Mouse (Mus musculus) neural tube, embryonic 13.5 days (tissue): ENCODE measurements at regions not wholly inside any gene's neighbourhood (a gene's known extent, or its start where the extent isn't known, plus 50 kb on each side); places are given as distances from the start of the nearest gene placed in this dataset.
A peak's percentile ranks its signal among the peaks of the same experiment; 100 is the strongest.

Source experiments
- ATAC-seq: fragments of 200-750 bp; cut with Nextera tagmentation; 2 replicates; pipeline ENCODE4 v1.8.0; 2017; ENCODE audit warnings: low read depth, mild to moderate bottlenecking, moderate TSS enrichment, moderate library complexity
- H3K27ac ChIP-seq: fragments of 300-500 bp; sonication (generic); replicated peaks from 2 replicates; pipeline ENCODE4 v1.5.1; 2015; ENCODE audit warnings: moderate library complexity, mild to moderate bottlenecking, inconsistent platforms
- H3K27me3 ChIP-seq: fragments of 300-500 bp; sonication (generic); 2 replicates; pipeline ENCODE4 v1.6.1; 2015; ENCODE audit warnings: mild to moderate bottlenecking, inconsistent platforms
- H3K36me3 ChIP-seq: fragments of 300-500 bp; sonication (generic); 2 replicates; pipeline ENCODE4 v1.6.1; 2015; ENCODE audit warnings: mild to moderate bottlenecking, inconsistent platforms
- H3K4me1 ChIP-seq: fragments of 300-500 bp; sonication (generic); replicated peaks from 2 replicates; pipeline ENCODE4 v1.6.1; 2015; ENCODE audit warnings: inconsistent platforms
- H3K4me2 ChIP-seq: fragments of 300-500 bp; sonication (generic); 2 replicates; pipeline ENCODE4 v1.6.1; 2015; ENCODE audit warnings: inconsistent platforms, mild to moderate bottlenecking, moderate library complexity
- H3K4me3 ChIP-seq: fragments of 300-500 bp; sonication (generic); 2 replicates; pipeline ENCODE4 v1.5.1; 2015; ENCODE audit warnings: mild to moderate bottlenecking, inconsistent platforms
- H3K9ac ChIP-seq: fragments of 300-500 bp; sonication (generic); 2 replicates; pipeline ENCODE4 v1.6.1; 2015; ENCODE audit warnings: moderate library complexity, mild to moderate bottlenecking, inconsistent platforms
- H3K9me3 ChIP-seq: fragments of 300-500 bp; sonication (generic); 2 replicates; pipeline ENCODE4 v1.6.1; 2016; ENCODE audit warnings: inconsistent platforms
- WGBS: fragments of 180-500 bp; shearing (Covaris S2); methylation state at CpG from one replicate; pipeline ENCODE4 v1.1.7; 2015; 5-methylcytosine and 5-hydroxymethylcytosine counted together

GRCm38 (mm10) chr13:72814616-72815015, 186.0 kb downstream of the Irx2 start:
- Histone ChIP-seq H3K4me3 (no peak overlapping the region), H3K27me3 (peaks cover 55% of the 10 kb centered on the region), H3K4me1 (peaks cover 25% of the 10 kb centered on the region), H3K36me3 (no peaks in the 10 kb centered on the region), H3K9me3 (no peaks in the 10 kb centered on the region), H3K27ac (no peak overlapping the region), H3K9ac (no peak overlapping the region), H3K4me2 (no peak overlapping the region)
- no peak for ATAC-seq
- 41% methylated on average over 7 of the region's 7 CpGs for WGBS

DNA sequence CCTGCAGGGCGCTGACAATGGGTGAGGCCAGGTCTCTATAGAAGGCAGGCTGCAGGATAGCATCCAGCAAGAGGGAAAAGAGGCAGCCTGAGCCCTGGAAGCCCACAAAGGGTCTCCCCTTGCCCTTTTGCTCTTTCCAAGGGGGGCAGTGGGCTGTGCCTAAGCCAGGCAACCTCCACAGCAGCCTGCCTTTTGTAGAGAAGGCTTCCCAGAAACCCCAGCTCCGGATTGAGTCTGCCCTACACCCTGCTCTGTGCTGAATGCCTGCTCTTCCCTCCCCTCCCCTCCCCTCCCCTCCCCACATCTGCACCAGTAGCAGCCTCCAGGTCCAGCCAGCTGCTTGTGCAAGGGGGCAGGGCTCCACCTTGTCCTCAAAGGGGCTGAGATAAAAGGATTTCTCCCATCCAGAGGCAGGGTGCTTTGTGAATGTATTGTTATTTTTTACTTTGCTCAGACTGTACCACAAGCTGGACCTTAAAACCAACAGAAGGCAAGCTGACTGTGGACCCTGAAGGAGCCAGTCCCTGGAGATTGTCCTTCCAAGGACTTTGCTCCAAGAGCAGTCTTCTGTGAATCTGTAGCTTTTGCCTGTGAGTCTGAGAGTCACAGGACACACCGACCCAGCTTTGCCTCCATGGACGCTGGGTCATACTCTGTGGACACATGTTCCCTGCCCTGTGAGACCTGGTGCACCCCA, 186.8 kb downstream of the Irx2 start:
- Histone ChIP-seq H3K4me3 (no peak overlapping the region), H3K9me3 (no peaks in the 10 kb centered on the region), H3K36me3 (no peaks in the 10 kb centered on the region), H3K9ac (no peak overlapping the region), H3K4me2 (peak overlapping the region; percentile 47), H3K4me1 (peaks cover 25% of the 10 kb centered on the region), H3K27ac (no peak overlapping the region), H3K27me3 (peaks cover 62% of the 10 kb centered on the region)
- peak; percentile 46; the same call in 1 of the 2 replicates for ATAC-seq
- WGBS = 8% methylated on average over 4 of the region's 4 CpGs

DNA sequence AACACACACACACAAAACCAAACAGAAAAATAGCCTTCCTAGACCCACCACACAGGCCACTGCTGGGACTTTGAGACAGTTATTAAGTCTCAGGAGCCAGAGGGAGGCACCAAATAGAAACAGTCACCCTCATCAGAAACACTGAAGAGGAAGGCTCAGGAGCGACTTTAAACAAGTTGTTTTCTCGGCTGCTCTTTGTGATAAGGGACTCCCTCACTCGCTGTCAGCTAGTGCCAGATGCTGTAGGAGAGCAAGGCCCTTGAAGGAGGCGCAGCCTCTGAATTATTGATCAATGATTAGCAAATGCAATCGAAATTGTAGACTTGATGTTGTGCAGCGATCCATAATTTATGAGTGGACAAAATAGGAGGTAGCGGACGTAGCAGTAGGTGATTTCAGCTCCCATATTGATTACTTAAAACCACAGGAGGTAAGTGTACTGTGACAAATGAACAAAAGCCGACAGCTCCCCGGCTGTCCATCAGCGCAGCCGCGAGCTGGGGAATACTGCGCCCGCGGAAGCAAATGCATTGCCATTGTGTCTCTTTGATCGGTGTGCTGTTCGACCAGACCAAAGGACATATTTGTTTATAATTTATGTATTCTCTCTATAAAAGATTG, 187.4 kb downstream of the Irx2 start:
- peak; percentile 55 for ATAC-seq
- WGBS = 2% methylated on average over 18 of the region's 18 CpGs
- H3K36me3 ChIP-seq = no peaks in the 10 kb centered on the region
- peak overlapping the region; percentile 47 for H3K4me2 ChIP-seq
- peak overlapping the region; percentile 17 for H3K4me3 ChIP-seq
- peak overlapping the region; percentile 58; the same call in 1 of the 2 replicates for H3K9ac ChIP-seq
- H3K4me1 ChIP-seq = peaks cover 25% of the 10 kb centered on the region
- H3K27ac ChIP-seq = no peak overlapping the region
- no peaks in the 10 kb centered on the region for H3K9me3 ChIP-seq
- peaks cover 64% of the 10 kb centered on the region for H3K27me3 ChIP-seq

DNA sequence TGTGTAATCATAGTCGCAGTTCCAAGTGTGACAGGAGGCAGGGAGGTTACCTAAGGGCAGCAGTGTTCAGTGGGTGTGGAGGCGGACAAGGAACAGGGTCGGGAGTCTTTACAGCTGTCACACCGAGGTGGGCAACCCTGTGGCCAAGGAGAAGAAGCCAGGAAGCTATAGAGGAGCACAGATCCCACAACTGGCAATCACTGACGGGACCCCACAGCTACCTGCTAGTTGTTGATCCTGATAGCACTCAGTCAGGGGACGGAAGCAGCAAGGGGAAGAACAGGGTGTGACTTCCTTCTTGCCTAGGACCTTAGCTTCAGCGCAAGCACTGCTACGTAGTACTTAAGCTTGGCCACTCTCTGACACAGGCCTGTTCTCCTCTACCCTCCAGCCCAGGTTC, 188.2 kb downstream of the Irx2 start:
- ATAC-seq = no peak
- peak overlapping the region; percentile 47 for H3K4me2 ChIP-seq
- no peaks in the 10 kb centered on the region for H3K36me3 ChIP-seq
- peaks cover 70% of the 10 kb centered on the region for H3K27me3 ChIP-seq
- peak overlapping the region; percentile 17 for H3K4me3 ChIP-seq
- 14% methylated on average over 8 of the region's 8 CpGs for WGBS
- H3K4me1 ChIP-seq = peaks cover 25% of the 10 kb centered on the region
- peak overlapping the region; percentile 58; the same call in 1 of the 2 replicates for H3K9ac ChIP-seq
- no peaks in the 10 kb centered on the region for H3K9me3 ChIP-seq
- H3K27ac ChIP-seq = no peak overlapping the region

GRCm38 (mm10) chr13:72817521-72817920, 188.9 kb downstream of the Irx2 start:
- 6% methylated on average over 2 of the region's 2 CpGs for WGBS
- ATAC-seq = no peak
- no peaks in the 10 kb centered on the region for H3K36me3 ChIP-seq
- H3K4me1 ChIP-seq = peaks cover 25% of the 10 kb centered on the region
- H3K4me3 ChIP-seq = no peak overlapping the region
- no peak overlapping the region for H3K4me2 ChIP-seq
- H3K9ac ChIP-seq = no peak overlapping the region
- no peaks in the 10 kb centered on the region for H3K9me3 ChIP-seq
- peaks cover 75% of the 10 kb centered on the region for H3K27me3 ChIP-seq
- H3K27ac ChIP-seq = no peak overlapping the region

DNA sequence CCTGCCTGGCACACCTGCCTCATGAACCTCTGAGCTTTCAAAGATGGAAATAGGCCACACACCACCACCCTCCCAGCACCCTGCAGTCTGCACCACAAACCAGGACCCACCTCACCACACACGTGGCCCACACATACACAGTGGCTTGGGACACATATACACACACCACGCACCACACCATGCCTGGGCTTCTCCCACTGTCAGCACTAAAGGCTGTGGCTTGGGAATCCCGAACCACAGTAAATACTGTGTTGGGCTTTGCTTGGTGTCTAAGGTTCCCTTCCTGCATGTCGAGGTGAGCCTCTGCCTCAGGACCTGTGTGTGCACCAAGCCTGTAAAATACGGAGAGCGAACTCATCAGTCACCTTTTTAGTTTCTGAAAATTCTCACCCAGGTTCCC, 189.3 kb downstream of the Irx2 start:
- Histone ChIP-seq H3K9ac (no peak overlapping the region), H3K36me3 (no peaks in the 10 kb centered on the region), H3K4me3 (no peak overlapping the region), H3K27me3 (peaks cover 77% of the 10 kb centered on the region), H3K4me2 (no peak overlapping the region), H3K27ac (no peak overlapping the region), H3K4me1 (peaks cover 25% of the 10 kb centered on the region), H3K9me3 (no peaks in the 10 kb centered on the region)
- 19% methylated on average over 6 of the region's 6 CpGs for WGBS
- no peak for ATAC-seq

GRCm38 (mm10) chr13:72826613-72827012, 198.0 kb downstream of the Irx2 start:
- Histone ChIP-seq H3K9ac (no peak overlapping the region), H3K9me3 (no peaks in the 10 kb centered on the region), H3K4me3 (no peak overlapping the region), H3K4me2 (no peak overlapping the region), H3K27me3 (peaks cover 47% of the 10 kb centered on the region), H3K4me1 (no peaks in the 10 kb centered on the region), H3K27ac (no peak overlapping the region), H3K36me3 (no peaks in the 10 kb centered on the region)
- no peak for ATAC-seq
- 49% methylated on average over 3 of the region's 3 CpGs for WGBS

GRCm38 (mm10) chr13:72829331-72829730, 200.7 kb downstream of the Irx2 start:
- no peaks in the 10 kb centered on the region for H3K4me1 ChIP-seq
- WGBS = 79% methylated on average over 3 of the region's 3 CpGs
- no peak overlapping the region for H3K9ac ChIP-seq

DNA sequence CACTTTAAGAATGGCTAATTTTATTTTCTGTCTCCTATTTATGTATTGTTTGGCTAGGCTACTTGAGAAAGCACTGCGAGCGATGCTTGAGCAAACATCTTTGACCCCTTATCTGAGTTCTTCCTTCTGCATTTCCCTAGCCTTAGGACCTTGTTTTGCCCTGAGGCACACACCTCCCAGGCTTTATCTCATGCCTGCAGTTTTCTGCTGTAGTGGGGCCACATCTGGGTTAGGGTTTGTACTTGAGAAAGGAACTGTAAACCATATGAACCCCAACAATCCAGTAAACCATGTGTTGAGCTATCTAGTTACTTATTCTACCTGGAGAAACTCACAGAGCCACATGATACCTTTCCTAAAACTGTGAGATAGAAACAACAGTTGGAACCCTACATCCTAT, 204.7 kb downstream of the Irx2 start:
- Histone ChIP-seq H3K9me3 (no peaks in the 10 kb centered on the region), H3K27me3 (peaks cover 30% of the 10 kb centered on the region), H3K27ac (no peak overlapping the region), H3K4me3 (no peak overlapping the region), H3K4me2 (no peak overlapping the region), H3K9ac (no peak overlapping the region), H3K4me1 (peaks cover 7% of the 10 kb centered on the region; the same call in 1 of the 2 replicates), H3K36me3 (no peaks in the 10 kb centered on the region)
- no peak for ATAC-seq
- WGBS = 86% methylated on average over 2 of the region's 2 CpGs

More at GRCm38 (mm10) chr13:72829331-72829730, 200.7 kb downstream of the Irx2 start:
- peaks cover 41% of the 10 kb centered on the region for H3K27me3 ChIP-seq
- H3K4me3 ChIP-seq = no peak overlapping the region
- ATAC-seq = no peak
- H3K36me3 ChIP-seq = no peaks in the 10 kb centered on the region
- H3K9me3 ChIP-seq = no peaks in the 10 kb centered on the region
- H3K27ac ChIP-seq = no peak overlapping the region
- H3K4me2 ChIP-seq = no peak overlapping the region

- Histone ChIP-seq H3K27me3 (peaks cover 13% of the 10 kb centered on the region), H3K27ac (no peak overlapping the region), H3K4me2 (no peak overlapping the region), H3K9me3 (no peaks in the 10 kb centered on the region), H3K9ac (no peak overlapping the region), H3K36me3 (no peaks in the 10 kb centered on the region), H3K4me1 (peaks cover 7% of the 10 kb centered on the region; the same call in 1 of the 2 replicates), H3K4me3 (no peak overlapping the region)
- WGBS = 64% methylated on average over 9 of the region's 9 CpGs
- ATAC-seq = no peak
These were observed 208.4 kb downstream of the Irx2 start for GRCm38 (mm10) chr13:72837016-72837415.

GRCm38 (mm10) chr13:72848097-72848496, 219.5 kb downstream of the Irx2 start:
- WGBS = 67% methylated on average over 4 of the region's 4 CpGs
- ATAC-seq = no peak
- H3K27me3 ChIP-seq = peaks cover 33% of the 10 kb centered on the region

DNA sequence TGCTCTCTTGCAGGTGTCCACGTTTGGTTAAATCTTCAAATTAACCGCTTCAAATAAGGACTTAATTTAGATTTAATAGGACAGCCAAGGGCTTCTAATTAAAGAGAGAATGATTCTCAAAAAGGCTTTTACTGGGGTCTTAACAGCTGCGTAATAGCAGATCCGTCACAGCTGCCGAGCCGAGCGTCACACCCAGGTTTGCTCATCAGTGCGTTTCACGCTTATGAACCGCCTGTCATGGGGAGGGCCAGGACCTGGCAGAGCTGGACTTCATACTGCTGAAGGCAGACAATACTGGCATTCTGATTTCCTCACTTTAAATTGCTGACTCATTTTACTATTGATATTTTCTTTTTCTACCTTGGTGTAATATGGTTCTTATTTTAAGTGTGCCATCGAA, 221.2 kb downstream of the Irx2 start:
- peaks cover 41% of the 10 kb centered on the region for H3K27me3 ChIP-seq
- no peaks in the 10 kb centered on the region for H3K9me3 ChIP-seq
- no peak overlapping the region for H3K27ac ChIP-seq
- no peak overlapping the region for H3K9ac ChIP-seq
- H3K4me1 ChIP-seq = peaks cover 7% of the 10 kb centered on the region; the same call in 1 of the 2 replicates
- 32% methylated on average over 11 of the region's 11 CpGs for WGBS
- H3K4me3 ChIP-seq = no peak overlapping the region
- ATAC-seq = no peak
- H3K36me3 ChIP-seq = no peaks in the 10 kb centered on the region
- no peak overlapping the region for H3K4me2 ChIP-seq

More at GRCm38 (mm10) chr13:72848097-72848496, 219.5 kb downstream of the Irx2 start:
- no peaks in the 10 kb centered on the region for H3K36me3 ChIP-seq
- no peak overlapping the region for H3K9ac ChIP-seq
- no peak overlapping the region for H3K4me2 ChIP-seq
- H3K27ac ChIP-seq = no peak overlapping the region
- peaks cover 7% of the 10 kb centered on the region; the same call in 1 of the 2 replicates for H3K4me1 ChIP-seq
- no peaks in the 10 kb centered on the region for H3K9me3 ChIP-seq
- H3K4me3 ChIP-seq = no peak overlapping the region
